Mouse (Mus musculus): ENCODE data around the gene Ly6g6c. TPM values are rescaled to one million over a fixed set of nuclear protein-coding genes. Genes with fewer than 3 reads are reported as not detected.
"Not testable (repeated sequence)": the region's sequence is repeated elsewhere in the genome, so short reads cannot be mapped to it uniquely, and the experiment has no call there.

The Ly6g6c gene
- total RNA-seq, 2 experiments from 2014 or later, result not detected

DNA sequence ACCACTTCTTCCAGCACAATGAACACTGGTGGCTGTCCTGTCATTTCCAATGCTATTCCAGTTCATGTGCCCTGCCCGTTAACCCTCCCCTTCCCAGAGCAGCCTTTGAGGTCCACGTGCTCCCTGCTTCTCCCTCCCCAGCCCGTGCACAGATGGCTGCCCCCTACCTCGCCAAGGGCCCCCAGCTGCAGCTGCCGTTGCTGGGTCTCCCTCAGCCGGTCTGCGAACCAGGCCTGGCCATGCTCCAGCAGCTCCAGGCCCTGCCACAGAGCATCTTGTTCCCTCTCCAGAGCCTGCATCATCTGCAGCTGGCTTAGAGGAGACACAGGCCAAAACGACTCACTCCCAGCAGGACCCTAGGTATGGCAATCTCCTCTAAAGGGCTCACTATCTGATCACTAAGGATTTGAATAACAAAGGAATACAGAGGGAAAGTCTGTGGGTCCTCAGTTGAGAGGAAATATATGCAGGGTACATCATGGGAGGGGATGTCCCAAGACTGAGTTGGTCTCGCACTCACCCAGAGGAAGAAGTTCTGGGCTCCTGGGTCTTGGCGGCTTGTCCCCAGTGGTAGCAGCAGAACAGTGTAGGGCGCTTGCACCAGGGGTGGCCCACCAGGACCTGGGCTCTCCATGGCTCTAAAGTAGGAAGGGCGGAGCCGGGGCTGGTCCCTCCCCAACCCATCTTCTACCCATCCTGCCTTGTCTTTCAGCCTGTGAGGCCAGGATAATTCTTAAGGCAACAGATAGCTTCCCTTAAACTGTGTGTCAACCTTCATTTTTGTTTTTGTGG, 37.7 kb upstream of the Ly6g6c start, which contains the start of gene Sapcd1:
Gene Sapcd1 (minus strand): TSS at position 740 of the 792 bp plus-strand sequence.
- intact Hi-C loops (cut with DNase I), result no loop called here
- DNase-seq (ENCODE audit: extremely low spot score in 1 of 2, low spot score in 2 of 2), result peak in 1 of 2 experiments; percentile 80

GRCm38 (mm10) chr17:35028315-35028714, 36.9 kb upstream of the Ly6g6c start:
- no peak for DNase-seq (ENCODE audit: extremely low spot score in 1 of 2, low spot score in 2 of 2)
- intact Hi-C loops (cut with DNase I), result no loop called here

- DNase-seq (ENCODE audit: extremely low spot score in 1 of 2, low spot score in 2 of 2), result no peak
These were observed 35.3 kb upstream of the Ly6g6c start for GRCm38 (mm10) chr17:35029691-35030532.

DNA sequence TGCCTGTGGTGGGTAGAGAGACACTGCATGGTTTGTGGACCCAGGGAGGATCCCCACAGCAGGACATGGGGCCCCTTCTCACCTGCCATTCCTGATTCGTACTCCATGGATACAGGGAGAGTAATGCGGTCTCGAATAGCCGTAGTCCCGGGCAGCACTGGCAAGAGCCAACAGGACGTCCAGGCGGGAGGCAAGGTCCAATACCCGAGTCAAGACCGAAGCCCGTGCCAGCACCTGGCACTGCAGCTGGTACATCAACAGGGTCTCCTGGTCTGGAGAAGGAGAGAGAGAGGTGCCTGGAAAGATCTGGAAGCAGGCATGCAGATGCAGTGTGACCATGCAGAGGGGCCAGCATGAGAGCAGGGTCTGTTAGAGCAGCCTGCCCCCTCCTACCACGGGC, 33.9 kb upstream of the Ly6g6c start:
- no peak for DNase-seq (ENCODE audit: extremely low spot score in 1 of 2, low spot score in 2 of 2)
- intact Hi-C loops (cut with DNase I), result no loop called here

More at GRCm38 (mm10) chr17:35029691-35030532, 35.3 kb upstream of the Ly6g6c start:
- intact Hi-C loops (cut with DNase I), result no loop called here

DNA sequence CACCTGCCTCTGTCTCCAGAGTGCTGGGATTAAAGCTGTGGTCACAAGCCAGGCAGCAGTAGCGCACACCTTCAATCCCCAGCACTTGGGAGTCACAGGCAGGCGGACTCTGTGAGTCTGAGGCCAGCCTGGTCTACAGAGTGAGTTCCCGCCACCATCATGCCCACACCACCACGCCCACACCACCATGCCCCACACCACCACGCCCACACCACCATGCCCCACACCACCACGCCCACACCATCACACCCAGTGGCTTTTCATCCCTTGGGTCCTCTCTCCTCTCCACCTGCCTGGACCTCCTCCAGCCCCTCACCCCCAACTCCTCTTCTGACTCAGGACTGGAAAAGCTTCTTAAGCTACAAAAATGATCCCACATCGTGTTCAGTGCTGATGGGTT, 33.3 kb upstream of the Ly6g6c start:
- intact Hi-C loops (cut with DNase I), result no loop called here
- DNase-seq (ENCODE audit: extremely low spot score in 1 of 2, low spot score in 2 of 2), result no peak

DNA sequence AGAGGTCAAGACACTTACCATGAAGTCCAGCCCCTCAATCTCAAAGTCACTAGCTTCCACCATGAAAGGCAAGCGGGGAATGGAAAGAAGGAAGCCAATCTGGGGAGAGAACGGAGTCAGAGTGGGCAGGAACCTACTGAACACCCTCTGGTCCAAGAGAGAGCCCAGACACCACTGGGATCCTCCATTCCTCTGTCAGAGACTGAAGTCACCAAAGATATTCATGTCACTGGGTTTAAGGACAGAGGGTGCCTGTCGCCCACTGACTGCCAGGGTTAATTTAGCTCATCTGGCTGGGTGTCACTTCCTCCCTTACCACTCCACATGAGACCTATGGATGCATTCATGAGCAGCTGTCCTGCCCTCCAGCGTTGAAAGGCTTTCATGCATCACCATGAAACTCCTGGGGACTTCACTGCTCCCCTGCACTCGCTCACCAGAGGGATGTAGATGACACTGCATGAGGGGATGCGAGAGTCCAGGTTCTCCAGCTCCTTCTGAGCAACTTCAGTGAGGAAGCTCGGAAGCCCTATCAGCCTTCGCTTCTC, 32.8 kb upstream of the Ly6g6c start:
- no peak for DNase-seq (ENCODE audit: extremely low spot score in 1 of 2, low spot score in 2 of 2)
- intact Hi-C loops (cut with DNase I), result no loop called here

DNA sequence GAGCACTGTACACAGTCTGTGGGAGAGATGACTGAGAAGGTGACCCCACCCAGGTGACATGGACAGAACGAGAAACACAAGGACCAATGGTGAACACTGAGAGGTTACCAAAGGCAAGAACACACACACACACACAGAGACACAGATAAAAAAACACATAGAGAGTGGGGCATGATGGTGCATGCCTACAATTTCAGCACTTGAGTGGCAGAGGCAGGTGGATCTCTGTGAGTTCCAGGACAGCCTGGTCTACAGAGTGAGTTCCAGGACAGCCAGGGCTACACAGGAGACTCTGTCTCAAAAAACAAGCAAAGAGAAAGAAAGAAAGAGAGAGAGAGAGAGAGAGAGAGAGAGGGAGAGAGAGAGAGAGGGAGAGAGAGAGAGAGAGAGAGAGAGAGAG, 31.5 kb upstream of the Ly6g6c start:
- DNase-seq (ENCODE audit: extremely low spot score in 1 of 2, low spot score in 2 of 2); intact Hi-C loops (cut with DNase I): not testable (repeated sequence)

DNA sequence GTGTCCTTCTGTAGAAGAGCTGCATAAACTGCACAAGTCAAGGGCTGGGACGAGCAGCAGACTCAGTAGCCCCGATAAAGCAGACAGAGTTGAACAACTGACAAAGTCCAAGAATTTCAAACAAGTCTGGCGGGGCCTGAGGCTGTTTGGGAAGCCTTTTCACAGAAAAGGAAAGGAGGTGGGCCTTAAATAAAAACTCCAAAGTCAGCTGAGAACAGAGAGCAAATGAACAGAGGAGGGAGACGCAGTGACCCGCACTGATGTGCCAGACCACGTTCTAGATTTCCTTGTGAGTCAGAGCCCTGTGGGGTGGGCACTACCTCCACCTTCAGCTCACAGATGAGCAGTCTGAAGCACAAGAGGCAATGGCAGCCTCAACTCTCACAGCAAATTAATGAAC, 30.3 kb upstream of the Ly6g6c start:
- no peak for DNase-seq (ENCODE audit: extremely low spot score in 1 of 2, low spot score in 2 of 2)

DNA sequence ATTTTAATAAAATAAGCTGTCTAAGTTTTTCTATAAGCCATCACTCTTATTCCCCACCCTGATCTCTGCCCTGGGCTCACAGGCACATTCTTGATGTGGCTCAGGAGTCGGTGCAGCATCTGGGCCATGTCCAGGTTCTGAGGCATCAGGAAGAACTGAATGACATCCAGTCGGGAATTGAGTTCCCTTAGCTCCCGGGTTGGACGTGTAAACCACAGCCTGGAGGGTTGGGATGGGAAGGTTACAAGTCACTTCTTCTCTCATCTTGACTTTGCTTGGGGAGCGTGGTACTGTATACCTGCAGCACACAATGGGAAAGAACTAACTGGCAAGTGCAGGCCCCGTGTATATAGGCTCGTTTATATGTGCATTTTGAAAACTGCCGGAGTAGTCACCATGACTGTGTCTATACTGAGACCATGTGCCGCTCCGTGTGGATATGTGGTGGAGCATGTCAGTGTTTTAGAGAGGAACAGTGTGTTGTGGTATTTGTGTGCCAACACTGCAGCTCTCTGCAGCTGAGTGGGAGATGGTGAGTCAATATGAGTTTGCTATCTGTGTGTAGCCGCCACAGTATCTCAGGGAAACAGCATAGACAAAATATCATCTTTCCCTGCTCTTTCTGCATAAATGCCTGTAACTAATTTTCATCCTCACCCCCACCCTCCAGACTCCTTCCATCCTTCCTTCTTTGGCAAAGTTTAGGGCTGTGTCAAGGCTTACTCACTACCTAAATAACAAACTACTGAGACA, 25.9 kb upstream of the Ly6g6c start:
- intact Hi-C loops (cut with DNase I), result no loop called here
- DNase-seq (ENCODE audit: extremely low spot score in 1 of 2, low spot score in 2 of 2), result no peak

More for the DNA sequence above, 30.3 kb upstream of the Ly6g6c start:
- intact Hi-C loops (cut with DNase I), result no loop called here

- intact Hi-C loops (cut with DNase I), result no loop called here
- DNase-seq (ENCODE audit: extremely low spot score in 1 of 2, low spot score in 2 of 2), result no peak
These were observed 21.4 kb upstream of the Ly6g6c start for GRCm38 (mm10) chr17:35043794-35044193.

DNA sequence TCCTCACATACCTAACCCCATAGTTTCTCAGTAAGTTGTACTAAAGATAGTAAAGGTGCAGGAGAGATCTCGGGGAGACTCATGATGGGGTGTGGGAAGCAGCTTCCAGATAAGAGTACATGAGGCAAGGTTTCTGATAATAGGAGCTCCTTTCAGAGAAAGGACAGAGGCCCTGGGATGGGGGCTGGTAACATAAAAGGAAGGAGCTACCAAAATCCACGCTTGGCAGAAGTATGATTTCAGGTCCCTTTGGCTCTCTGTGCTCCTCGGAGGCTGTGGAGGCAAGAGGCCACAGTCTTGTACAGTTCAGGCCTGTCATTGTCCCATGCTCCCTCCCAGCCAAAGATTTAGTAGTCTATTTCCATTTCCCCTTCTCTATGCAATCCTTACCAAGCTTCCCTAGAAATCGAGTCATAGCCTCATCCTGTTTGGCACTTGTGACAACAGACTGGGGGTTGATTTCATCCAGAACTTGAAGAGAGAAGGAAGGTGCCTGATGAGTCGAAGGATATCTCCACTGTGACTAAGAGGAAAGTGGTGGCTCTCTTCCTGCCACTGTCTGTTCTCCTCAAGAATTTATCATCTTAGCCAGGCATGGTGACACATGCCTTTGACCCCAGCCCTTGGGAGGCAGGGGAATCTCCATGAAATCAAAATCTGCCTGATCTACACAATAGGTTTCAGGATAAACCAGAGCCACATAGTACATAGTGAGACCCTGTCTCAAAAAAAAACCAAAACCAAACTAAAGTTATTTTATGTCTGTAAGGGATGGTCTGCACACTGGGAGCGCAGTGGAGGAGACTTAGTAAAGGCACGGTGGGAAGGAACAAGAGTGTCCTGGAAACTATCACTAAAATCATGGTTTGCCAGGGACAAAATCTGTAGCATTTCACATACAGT, 20.0 kb upstream of the Ly6g6c start:
- DNase-seq (ENCODE audit: extremely low spot score in 1 of 2, low spot score in 2 of 2), result no peak
- intact Hi-C loops (cut with DNase I), result no loop called here

DNA sequence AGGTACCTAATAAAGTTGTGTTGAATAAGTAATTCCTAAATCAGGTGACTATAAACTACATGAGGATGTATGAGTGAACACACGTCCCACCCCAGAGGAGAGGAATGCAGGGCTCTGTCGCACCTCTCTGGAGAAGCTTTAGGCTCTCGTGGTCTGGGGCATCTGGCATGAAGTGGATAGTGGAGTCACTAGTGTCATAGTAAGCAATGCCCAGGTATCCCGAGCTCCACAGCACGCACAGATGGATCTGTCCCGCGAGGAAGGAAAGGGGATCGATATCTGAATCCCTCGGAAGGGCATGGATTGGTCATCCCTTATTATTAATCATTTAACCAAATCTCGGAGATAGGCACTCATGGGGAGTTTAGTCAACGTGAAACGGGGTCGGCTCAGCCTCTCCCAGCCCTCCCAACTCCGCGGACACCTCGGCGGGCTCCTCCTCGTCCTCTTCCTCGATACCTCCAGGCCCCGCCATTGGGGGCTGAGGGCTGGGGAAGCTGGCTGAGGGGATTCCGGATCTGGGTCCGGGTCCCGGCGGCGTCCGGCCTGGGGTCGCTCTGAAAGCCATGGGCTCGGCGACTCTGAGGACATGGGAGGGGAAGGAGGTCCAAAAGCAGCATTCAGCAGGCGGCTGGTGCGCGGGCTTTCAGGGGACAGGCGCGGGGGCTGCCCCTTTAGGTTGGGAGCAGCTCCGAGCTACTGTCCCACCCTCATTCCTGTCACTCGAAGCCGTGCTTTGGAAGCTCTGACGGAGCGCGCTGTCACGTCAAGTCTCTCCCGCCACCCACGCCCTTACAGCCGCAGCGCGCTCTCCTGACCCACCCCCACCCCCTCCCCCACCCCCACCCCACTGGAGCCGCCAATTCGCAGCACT, 19.1 kb upstream of the Ly6g6c start:
- DNase-seq (ENCODE audit: extremely low spot score in 1 of 2, low spot score in 2 of 2), result no peak
- intact Hi-C loops (cut with DNase I), result no loop called here

DNA sequence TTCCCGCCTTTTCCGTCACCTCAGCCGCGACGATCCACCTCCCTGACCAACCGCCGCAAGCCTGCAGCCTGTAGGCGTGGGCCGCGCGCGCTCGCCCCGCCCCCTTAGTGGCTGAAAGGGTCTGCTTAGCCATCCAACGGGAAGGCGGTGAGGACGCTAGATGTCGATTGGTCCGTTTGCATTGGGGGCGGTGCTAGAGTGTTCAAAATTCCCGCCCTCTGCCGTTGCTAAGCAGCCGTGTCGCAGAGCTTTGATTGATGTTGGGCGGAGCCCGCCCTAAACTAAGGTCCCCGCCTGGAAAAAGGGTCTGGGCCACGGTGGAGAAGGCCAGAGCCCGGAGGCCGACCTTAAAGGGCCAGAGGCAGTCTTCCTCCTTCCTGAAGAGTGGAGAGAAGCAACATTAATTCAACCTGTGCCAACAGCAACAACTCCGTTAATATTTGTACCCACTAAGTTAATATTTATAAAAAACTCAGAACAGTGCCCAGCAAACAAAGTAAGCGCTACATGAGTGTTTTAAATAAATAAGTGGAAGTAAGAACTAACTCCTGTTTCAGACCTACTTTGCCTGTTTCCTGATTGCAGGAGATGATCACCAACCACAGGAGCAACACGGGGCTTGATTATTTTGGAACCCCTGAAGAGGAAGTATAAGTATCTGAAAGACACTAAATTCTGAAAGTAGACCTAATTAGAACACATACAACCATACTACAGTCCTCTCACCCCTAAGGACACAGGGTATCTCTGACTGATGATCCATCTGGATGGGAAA, 18.3 kb upstream of the Ly6g6c start, which contains the start of gene Msh5:
Gene Msh5 (minus strand): TSS at position 65 of the 775 bp plus-strand sequence.
- peak; percentile 96 to 98 for DNase-seq (ENCODE audit: extremely low spot score in 1 of 2, low spot score in 2 of 2)
- intact Hi-C loops (cut with DNase I), result no loop called here

DNA sequence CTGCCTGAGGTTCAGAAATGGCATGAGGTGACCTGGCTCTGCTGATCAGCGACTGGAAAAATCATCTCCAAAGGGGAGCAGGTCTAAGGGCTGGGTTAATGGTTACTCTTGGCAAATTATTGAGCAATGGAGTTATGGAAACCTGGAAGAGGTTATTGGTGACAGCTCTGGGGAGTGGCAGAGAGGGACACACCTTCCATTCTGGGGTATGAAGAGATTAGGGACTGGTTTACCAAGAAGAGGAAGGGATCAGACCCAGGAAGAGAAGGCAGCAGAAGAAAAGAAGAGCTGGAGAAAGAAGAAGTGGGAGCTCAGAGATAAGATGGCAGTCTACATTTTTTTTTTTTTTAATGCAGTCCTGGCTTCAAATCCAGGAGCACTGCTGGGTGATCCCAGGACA, 17.5 kb upstream of the Ly6g6c start:
- DNase-seq (ENCODE audit: extremely low spot score in 1 of 2, low spot score in 2 of 2), result no peak
- intact Hi-C loops (cut with DNase I), result no loop called here

- DNase-seq (ENCODE audit: extremely low spot score in 1 of 2, low spot score in 2 of 2), result no peak
- intact Hi-C loops (cut with DNase I), result no loop called here
These were observed 16.8 kb upstream of the Ly6g6c start for GRCm38 (mm10) chr17:35048149-35048931.

All from left cerebral cortex, postnatal 10 days (tissue).